Mouse (Mus musculus) cerebellum, adult 2 months (tissue): ENCODE measurements at regions not wholly inside any gene's neighbourhood (a gene's known extent, or its start where the extent isn't known, plus 50 kb on each side); places are given as distances from the start of the nearest gene placed in this dataset.

Source experiments
- CTCF ChIP-seq: fragments of 200-500 bp; IDR thresholded peaks from 2 replicates; pipeline ENCODE4 v1.5.1; 2011; ENCODE audit warnings: low read depth, mild to moderate bottlenecking, control low read depth, low read length, moderate library complexity, borderline replicate concordance; ENCODE audit not compliant: insufficient read depth
- POLR2A ChIP-seq: fragments of 200-500 bp; IDR thresholded peaks from 2 replicates; pipeline ENCODE4 v1.6.1; 2011; ENCODE audit warnings: low read length, control low read depth, borderline replicate concordance; ENCODE audit not compliant: insufficient read depth

GRCm38 (mm10) chr3:16431082-16431818 is 425.0 kb upstream of the Gm5150 start:
- TF ChIP-seq POLR2A: no peak
- no peak for TF ChIP-seq CTCF
